Mouse (Mus musculus): ENCODE data around the gene Ust. TPM values are rescaled to one million over a fixed set of nuclear protein-coding genes. Genes with fewer than 3 reads are reported as not detected.
"Not testable (repeated sequence)": the region's sequence is repeated elsewhere in the genome, so short reads cannot be mapped to it uniquely, and the experiment has no call there.

Ust gene
- polyA plus RNA-seq (2012; rRNA removed) = 32.9 and 37.3 TPM in 2 replicates

GRCm38 (mm10) chr10:8518141-8519013 lies at the start of gene Ust:
Ust (minus strand) TSS chr10:8518825.
- Histone ChIP-seq H3K4me1 (ENCODE audit: control insufficient read depth, insufficient read depth, low read length) (no peaks in the 10 kb centered on the region; the same call in 1 of the 2 replicates), H3K27me3 (ENCODE audit: control insufficient read depth, insufficient read depth, low read length) (no peaks in the 10 kb centered on the region), H3K4me3 (replicated peaks; ENCODE audit: insufficient read depth, low read depth, low read length) (peak within 1 kb of the TSS; percentile 96), H3K27ac (ENCODE audit: insufficient read depth, low read length) (peak within 1 kb of the TSS; percentile 81)
- WGBS = under 1% methylated on average over 72 of the region's 78 CpGs
- peak; percentile 83 to 87 for DNase-seq
- no peak for TF ChIP-seq CTCF (IDR thresholded peaks at IDR 0.05; ENCODE audit: borderline replicate concordance, insufficient read depth, low read depth, low read length)
- peak; percentile 34; the same call in 1 of the 2 replicates for TF ChIP-seq POLR2A (IDR thresholded peaks at IDR 0.05; ENCODE audit: borderline replicate concordance, insufficient read depth, low read length)

GRCm38 (mm10) chr10:8561366-8561765 lies 42.7 kb upstream of the Ust start:
- Histone ChIP-seq H3K27me3 (ENCODE audit: control insufficient read depth, insufficient read depth, low read length) (no peaks in the 10 kb centered on the region), H3K4me3 (replicated peaks; ENCODE audit: insufficient read depth, low read depth, low read length) (no peak overlapping the region), H3K27ac (ENCODE audit: insufficient read depth, low read length) (no peak overlapping the region), H3K4me1 (ENCODE audit: control insufficient read depth, insufficient read depth, low read length) (no peaks in the 10 kb centered on the region)
- DNase-seq = no peak
- TF ChIP-seq POLR2A (IDR thresholded peaks at IDR 0.05; ENCODE audit: borderline replicate concordance, insufficient read depth, low read length) = no peak
- no peak for TF ChIP-seq CTCF (IDR thresholded peaks at IDR 0.05; ENCODE audit: borderline replicate concordance, insufficient read depth, low read depth, low read length)
- 85% methylated on average over 4 of the region's 4 CpGs for WGBS

GRCm38 (mm10) chr10:8559566-8559965 lies 40.9 kb upstream of the Ust start:
- not testable (repeated sequence) for DNase-seq; H3K27ac ChIP-seq (ENCODE audit: insufficient read depth, low read length); H3K27me3 ChIP-seq (ENCODE audit: control insufficient read depth, insufficient read depth, low read length); H3K4me3 ChIP-seq (replicated peaks; ENCODE audit: insufficient read depth, low read depth, low read length); H3K4me1 ChIP-seq (ENCODE audit: control insufficient read depth, insufficient read depth, low read length)
- WGBS = 73% methylated on average over 6 of the region's 6 CpGs

GRCm38 (mm10) chr10:8552239-8552638 lies 33.6 kb upstream of the Ust start:
- DNase-seq; H3K4me1 ChIP-seq (ENCODE audit: control insufficient read depth, insufficient read depth, low read length); H3K27me3 ChIP-seq (ENCODE audit: control insufficient read depth, insufficient read depth, low read length); H3K4me3 ChIP-seq (replicated peaks; ENCODE audit: insufficient read depth, low read depth, low read length); H3K27ac ChIP-seq (ENCODE audit: insufficient read depth, low read length): not testable (repeated sequence)

- H3K4me3 ChIP-seq (replicated peaks; ENCODE audit: insufficient read depth, low read depth, low read length); H3K4me1 ChIP-seq (ENCODE audit: control insufficient read depth, insufficient read depth, low read length); H3K27ac ChIP-seq (ENCODE audit: insufficient read depth, low read length); H3K27me3 ChIP-seq (ENCODE audit: control insufficient read depth, insufficient read depth, low read length); DNase-seq: not testable (repeated sequence)
- WGBS = 92% methylated on average over 4 of the region's 4 CpGs
These were observed 33.0 kb upstream of the Ust start for GRCm38 (mm10) chr10:8551601-8552000.

GRCm38 (mm10) chr10:8541514-8541913 lies 22.9 kb upstream of the Ust start:
- Histone ChIP-seq H3K4me1 (ENCODE audit: control insufficient read depth, insufficient read depth, low read length) (no peaks in the 10 kb centered on the region), H3K27ac (ENCODE audit: insufficient read depth, low read length) (no peak overlapping the region), H3K4me3 (replicated peaks; ENCODE audit: insufficient read depth, low read depth, low read length) (no peak overlapping the region), H3K27me3 (ENCODE audit: control insufficient read depth, insufficient read depth, low read length) (no peaks in the 10 kb centered on the region)
- no peak for TF ChIP-seq POLR2A (IDR thresholded peaks at IDR 0.05; ENCODE audit: borderline replicate concordance, insufficient read depth, low read length)
- no peak for TF ChIP-seq CTCF (IDR thresholded peaks at IDR 0.05; ENCODE audit: borderline replicate concordance, insufficient read depth, low read depth, low read length)
- no peak for DNase-seq
- WGBS = 22% methylated on average over 1 of the region's 1 CpGs

- 94% methylated on average over 3 of the region's 3 CpGs for WGBS
- Histone ChIP-seq H3K27ac (ENCODE audit: insufficient read depth, low read length) (no peak overlapping the region), H3K4me1 (ENCODE audit: control insufficient read depth, insufficient read depth, low read length) (no peaks in the 10 kb centered on the region), H3K4me3 (replicated peaks; ENCODE audit: insufficient read depth, low read depth, low read length) (no peak overlapping the region), H3K27me3 (ENCODE audit: control insufficient read depth, insufficient read depth, low read length) (no peaks in the 10 kb centered on the region)
- no peak for DNase-seq
- TF ChIP-seq POLR2A (IDR thresholded peaks at IDR 0.05; ENCODE audit: borderline replicate concordance, insufficient read depth, low read length) = no peak
- no peak for TF ChIP-seq CTCF (IDR thresholded peaks at IDR 0.05; ENCODE audit: borderline replicate concordance, insufficient read depth, low read depth, low read length)
These were observed 16.8 kb upstream of the Ust start for GRCm38 (mm10) chr10:8535445-8535844.

- no peak overlapping the region for H3K4me3 ChIP-seq (replicated peaks; ENCODE audit: insufficient read depth, low read depth, low read length)
- no peak overlapping the region for H3K27ac ChIP-seq (ENCODE audit: insufficient read depth, low read length)
- TF ChIP-seq CTCF (IDR thresholded peaks at IDR 0.05; ENCODE audit: borderline replicate concordance, insufficient read depth, low read depth, low read length) (no peak), POLR2A (IDR thresholded peaks at IDR 0.05; ENCODE audit: borderline replicate concordance, insufficient read depth, low read length) (no peak)
- no peaks in the 10 kb centered on the region for H3K27me3 ChIP-seq (ENCODE audit: control insufficient read depth, insufficient read depth, low read length)
- 86% methylated on average over 3 of the region's 3 CpGs for WGBS
- DNase-seq = no peak
- no peaks in the 10 kb centered on the region for H3K4me1 ChIP-seq (ENCODE audit: control insufficient read depth, insufficient read depth, low read length)
These were observed 13.0 kb upstream of the Ust start for GRCm38 (mm10) chr10:8531651-8532050.

All from cerebellum, adult 2 months (tissue).